Mouse (Mus musculus) heart, adult 18-20 months (tissue): ENCODE measurements at regions not wholly inside any gene's neighbourhood (a gene's known extent, or its start where the extent isn't known, plus 50 kb on each side); places are given as distances from the start of the nearest gene placed in this dataset.
"Not testable (repeated sequence)": the region's sequence is repeated elsewhere in the genome, so short reads cannot be mapped to it uniquely, and the experiment has no call there.

ENCODE experiments used
- DNase-seq, 2 experiments: peaks; one replicate each; pipeline ENCODE4 v3.0.0; 2021 to 2022; ENCODE audit warnings: mixed read lengths in 1 of 2

DNA sequence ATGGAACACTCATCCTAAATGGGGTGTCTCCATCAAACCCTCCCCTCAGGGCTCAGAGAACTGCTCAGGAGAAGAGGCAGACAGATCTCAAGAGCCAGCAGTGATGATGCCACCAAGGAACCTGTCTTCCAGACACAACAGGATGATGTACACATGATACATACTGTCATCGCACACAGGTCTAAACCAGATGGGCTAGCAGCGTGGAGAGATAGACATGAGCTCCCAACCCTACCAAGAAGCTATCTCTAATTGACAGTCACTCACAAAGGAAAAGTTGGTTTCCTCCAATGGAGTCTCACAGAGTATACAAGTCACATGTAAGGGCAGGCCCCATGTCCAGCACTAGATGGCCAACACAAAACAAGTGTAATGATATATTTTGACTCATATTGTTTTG is 139.9 kb downstream of the Cdca7 start:
- DNase-seq: no peak

GRCm38 (mm10) chr2:72616412-72616811 is 140.5 kb downstream of the Cdca7 start:
- DNase-seq: no peak

DNA sequence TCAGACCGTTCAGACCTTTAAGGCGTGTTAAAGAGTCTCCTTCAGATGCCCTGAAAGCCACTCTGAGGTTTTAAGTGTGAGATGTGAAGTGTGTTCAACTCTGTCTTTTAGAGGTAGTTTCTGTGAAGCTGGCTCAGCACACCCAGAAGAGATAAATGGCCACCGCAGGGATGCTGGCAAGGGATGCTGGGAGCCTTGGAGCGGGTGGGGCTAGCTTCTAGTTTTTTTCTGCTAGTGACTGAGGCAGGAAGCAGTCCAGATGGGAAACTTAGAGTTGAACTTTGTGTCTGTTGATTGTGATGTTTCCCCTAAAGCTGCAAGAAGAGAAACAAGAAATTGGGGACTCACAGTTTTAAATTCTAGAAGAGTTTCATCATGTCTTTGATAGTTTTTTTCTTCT is 143.5 kb downstream of the Cdca7 start:
- DNase-seq: peak; percentile 38 to 52

- DNase-seq: peak; percentile 18 to 33
Measured at GRCm38 (mm10) chr2:72620182-72620652, 144.3 kb downstream of the Cdca7 start.

GRCm38 (mm10) chr2:72627915-72628314 is 152.0 kb downstream of the Cdca7 start:
- DNase-seq: peak; percentile 14 to 30

DNA sequence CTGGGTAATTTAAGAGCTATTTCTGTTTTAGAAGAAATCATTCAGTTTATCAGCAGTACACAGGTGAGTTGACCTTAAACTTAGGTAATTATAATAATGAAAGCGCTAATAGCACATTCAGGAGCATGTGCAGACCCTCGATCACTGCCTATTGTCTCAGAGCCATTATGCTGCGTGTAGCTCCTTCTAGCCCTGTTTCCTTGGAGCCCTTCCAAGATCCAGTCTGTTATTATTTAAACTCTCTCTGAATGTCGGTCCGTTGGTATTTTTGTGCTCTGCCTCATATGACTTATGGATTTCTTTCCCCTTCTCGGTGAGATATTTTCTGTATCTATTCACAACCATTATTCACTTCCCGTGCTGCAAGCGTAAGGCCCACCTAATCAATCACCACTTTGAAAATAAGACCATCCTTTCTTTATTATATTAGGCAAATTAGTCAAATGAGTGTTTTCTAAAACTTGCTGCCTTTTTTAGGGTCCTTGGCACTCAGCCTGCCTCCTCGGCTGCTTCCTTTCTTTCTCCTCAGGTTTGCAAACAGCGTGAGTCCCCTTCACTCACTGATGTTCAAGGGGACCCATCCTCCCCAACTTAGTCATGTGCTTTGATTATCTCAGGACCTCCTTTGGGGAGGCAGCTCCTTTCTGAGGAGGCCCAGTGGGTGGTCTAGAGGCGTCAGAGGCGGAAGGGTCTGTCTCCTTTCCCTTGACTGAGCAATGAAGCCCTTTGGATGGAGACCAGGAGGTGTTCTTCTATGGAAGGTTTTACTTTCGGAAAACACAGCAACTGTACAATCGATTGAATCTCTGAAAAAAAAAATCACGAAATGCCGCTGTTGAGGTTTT is 152.9 kb downstream of the Cdca7 start:
- DNase-seq: peak in 1 of 2 experiments; percentile 15

- no peak for DNase-seq
Measured at GRCm38 (mm10) chr2:72629691-72630461, 153.9 kb downstream of the Cdca7 start.

DNA sequence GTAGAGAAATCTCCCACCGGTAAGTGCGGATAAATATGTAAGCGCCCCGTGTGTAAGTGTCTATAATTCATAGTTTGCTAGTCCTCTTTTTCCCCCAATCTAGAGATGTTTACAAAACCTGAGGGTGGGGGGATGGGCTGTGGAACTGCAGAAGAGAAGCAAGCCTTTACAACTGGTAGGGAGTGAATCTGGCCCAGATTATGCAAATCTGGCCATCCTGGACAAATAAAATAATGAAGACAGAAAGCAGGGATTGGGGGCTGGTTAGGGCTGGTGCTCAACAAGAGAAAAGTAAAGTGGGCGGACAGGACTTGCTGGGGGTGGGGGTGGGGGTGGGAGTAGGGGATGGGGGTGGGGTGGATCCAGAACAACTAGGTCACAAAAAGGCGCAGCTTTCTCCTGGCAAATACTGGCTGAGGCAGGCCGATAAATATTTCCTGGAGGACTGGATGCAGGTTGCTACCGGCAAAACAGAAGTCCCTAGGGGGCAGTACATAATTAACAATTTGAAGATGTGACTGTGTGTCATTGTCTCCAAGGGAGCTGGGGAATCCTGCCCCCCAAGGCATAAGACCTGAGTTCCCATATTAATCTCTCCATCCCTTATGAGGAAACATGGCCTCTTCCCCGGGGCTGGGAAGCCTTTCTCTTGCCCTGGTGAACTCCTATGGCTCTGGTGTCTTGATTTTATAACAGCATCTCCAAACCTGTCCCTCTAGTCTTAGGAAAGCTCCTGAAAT is 162.1 kb downstream of the Cdca7 start:
- no peak for DNase-seq

DNA sequence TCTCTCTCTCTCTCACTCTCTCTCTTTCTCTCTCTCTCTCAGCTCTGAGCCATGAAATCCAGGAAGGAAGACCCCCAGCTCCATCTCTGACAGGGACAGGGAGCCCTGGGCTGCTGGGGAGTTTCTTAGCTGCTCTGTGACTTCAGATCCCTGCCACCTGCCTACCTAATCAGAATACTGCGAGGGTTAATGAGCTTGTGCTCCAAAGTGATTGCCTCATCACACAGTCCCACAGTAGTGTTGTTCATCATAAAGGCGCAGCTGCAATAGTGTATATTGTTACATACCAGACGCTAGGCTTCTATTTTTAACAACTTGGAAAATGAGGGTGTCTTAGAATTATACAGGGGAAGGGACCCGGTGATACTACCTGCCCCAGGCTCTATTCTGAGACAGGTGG is 163.1 kb downstream of the Cdca7 start:
- no peak for DNase-seq

DNA sequence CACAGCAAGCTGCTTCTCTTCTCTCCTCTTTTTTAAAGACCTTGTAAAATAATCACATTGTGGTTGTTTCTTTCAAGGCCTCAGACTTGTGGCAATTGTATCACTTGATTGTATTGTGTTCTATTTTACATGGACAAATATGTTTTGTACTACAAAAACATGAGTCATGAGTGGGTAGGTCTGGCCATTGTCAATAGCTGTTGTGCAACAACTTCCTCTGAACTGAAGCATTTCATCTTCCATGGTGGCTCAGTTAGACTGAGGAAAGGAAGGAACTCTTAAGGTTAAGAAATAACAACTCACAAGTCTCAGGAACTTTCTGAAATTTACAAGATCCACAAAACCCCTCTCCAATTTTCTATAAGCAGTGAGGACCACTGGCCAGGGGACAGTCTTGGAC is 165.3 kb downstream of the Cdca7 start:
- DNase-seq: no peak

GRCm38 (mm10) chr2:72644151-72644843 is 168.3 kb downstream of the Cdca7 start:
- DNase-seq: no peak

DNA sequence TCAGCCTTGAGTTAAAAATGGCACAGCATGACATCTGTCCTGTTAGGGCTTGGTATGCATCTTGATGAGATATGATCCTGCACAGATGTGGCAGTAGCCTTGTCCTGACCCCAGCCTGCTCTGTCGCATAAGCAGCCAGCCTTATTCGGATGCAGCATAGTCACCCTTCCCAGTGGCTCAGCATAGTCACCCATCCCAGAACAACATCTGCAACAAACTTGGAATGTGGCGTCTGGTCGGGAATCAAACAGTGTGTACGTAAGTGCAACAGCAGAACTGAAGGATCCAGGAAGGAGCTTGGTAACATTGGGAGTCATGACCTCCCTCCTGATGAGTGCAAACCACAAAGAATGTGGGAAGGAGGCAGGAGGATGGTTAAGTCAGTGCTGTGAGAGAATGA is 171.7 kb downstream of the Cdca7 start:
- peak in 1 of 2 experiments; percentile 11 for DNase-seq

- DNase-seq: peak in 1 of 2 experiments; percentile 23
Measured at GRCm38 (mm10) chr2:72648294-72648693, 172.3 kb downstream of the Cdca7 start.

GRCm38 (mm10) chr2:72655864-72656263 is 179.9 kb downstream of the Cdca7 start:
- peak in 1 of 2 experiments; percentile 24 for DNase-seq

- DNase-seq: peak; percentile 22 to 25
Measured at GRCm38 (mm10) chr2:72657101-72657920, 181.4 kb downstream of the Cdca7 start.

DNA sequence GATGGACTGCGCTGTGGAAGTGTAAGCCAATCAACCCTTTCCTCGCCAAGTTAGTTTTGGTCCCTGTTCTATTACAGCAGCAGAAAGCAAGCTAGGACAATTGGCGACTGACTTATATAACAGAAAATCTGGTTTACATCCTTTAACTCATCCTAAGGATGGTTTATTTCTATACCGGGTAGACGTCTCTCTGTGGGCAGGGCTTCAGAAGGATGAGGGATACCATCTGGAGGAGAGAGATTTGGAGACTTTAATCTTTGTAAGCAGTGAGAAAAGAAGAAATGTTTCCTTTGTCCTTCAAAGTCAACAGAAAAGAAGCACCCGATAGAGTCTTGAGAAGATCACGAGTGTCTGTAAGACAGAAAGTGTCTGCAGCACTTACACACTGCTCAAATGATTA is 186.4 kb downstream of the Cdca7 start:
- no peak for DNase-seq

GRCm38 (mm10) chr2:72662979-72663780 is 187.2 kb downstream of the Cdca7 start:
- DNase-seq: no peak

DNA sequence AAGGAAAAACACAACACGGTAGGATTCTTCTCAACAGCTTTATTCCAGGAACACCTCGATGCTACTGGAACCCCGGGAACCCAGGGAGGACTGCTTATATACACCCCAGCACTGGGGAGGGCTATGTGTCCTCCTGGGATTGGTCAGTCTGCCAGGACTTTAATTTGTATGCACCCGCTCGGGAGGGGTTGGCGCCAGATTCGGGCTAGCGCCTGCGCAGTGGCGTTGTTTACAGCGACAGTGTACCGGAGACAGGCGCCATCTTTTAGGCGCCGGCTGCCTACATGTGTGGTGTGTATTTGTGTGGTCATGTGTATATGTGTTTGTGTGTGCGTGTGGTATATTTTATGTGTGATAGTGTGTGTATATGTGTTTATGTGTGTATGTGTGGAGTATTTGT is 191.4 kb downstream of the Cdca7 start:
- DNase-seq: not testable (repeated sequence)

DNA sequence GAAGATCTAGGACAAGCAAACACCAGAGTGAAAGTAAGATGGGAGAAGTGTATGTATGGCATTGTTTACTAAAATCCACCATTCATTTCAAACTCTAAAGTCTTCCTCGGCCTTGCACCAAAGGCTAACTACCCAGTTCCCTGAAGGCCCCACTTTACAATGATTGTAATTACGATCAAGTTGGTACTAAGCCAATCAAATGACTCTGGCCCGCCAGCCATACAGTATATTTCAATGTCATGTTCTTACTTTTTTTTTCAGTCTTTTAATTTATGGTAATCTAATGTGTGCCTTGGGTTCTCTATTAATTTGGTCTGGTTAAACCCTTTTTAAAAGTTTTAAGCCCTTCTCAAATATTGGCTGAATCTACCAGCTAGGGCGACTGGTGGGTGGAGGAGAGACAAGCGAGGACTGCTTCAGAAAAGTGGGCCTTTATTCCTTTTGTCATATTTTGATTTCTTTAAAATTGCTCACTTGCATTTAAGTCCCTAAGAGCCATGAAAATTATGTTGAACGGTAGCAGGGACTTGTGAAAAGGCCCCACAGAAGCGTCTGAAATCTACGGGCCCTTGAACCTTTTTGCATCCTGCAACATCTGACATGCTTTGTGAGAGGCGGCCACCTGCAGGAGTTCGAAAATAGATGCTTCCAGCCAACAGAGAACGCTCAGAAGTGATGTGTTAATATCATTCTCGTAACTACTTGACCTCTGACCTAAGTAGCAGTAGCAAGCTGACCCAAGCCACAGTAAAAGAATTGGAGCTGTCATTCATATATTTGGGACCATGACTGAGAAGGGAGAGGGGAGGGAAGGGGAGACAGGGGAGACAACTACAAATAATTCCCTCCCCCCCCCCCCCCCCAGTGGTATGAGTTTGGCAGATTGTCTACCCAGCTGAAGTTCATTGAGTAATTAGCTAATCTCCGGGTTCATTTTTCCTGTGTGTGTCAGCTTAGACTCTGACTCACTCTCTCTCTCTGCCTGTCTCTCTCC is 197.2 kb downstream of the Cdca7 start:
- peak; percentile 18 to 32 for DNase-seq
